Mouse (Mus musculus) common myeloid progenitor, adult 5-6 weeks (primary cell): ENCODE results near the gene Krt34. TPM values are rescaled to one million over a fixed set of nuclear protein-coding genes. Genes with fewer than 3 reads are reported as not detected.

Experiments
- ATAC-seq: replicated peaks from 2 replicates; pipeline ENCODE4 v1.8.0; 2016; ENCODE audit warnings: low read depth, mild to moderate bottlenecking, moderate TSS enrichment, inconsistent platforms; ENCODE audit not compliant: poor library complexity, severe bottlenecking
- total RNA-seq: library from RNA; stranded (forward); fragments of 200-1000, 187-1606 nt; gene quantifications from 2 replicates; pipeline ENCODE4 v1.2.3, GENCODE M21; 2017

The Krt34 gene
- not detected in 2 replicates for total RNA-seq

- ATAC-seq = no peak
These were observed at the start of gene Krt34 for GRCm38 (mm10) chr11:100041454-100041853. Gene Krt34 (minus strand): TSS chr11:100041554.

GRCm38 (mm10) chr11:100088378-100089025 lies 47.1 kb upstream of the Krt34 start:
- ATAC-seq = no peak

GRCm38 (mm10) chr11:100087861-100088260 lies 46.5 kb upstream of the Krt34 start, which contains the start of gene Krt32:
Gene Krt32 (minus strand): TSS chr11:100088226.
- ATAC-seq = no peak

- no peak for ATAC-seq
These were observed 32.5 kb upstream of the Krt34 start for GRCm38 (mm10) chr11:100073873-100074272.

GRCm38 (mm10) chr11:100067293-100068036 lies 26.1 kb upstream of the Krt34 start:
- no peak for ATAC-seq

- ATAC-seq = no peak
These were observed 25.1 kb upstream of the Krt34 start for GRCm38 (mm10) chr11:100066236-100067010.

- no peak for ATAC-seq
These were observed 17.5 kb upstream of the Krt34 start for GRCm38 (mm10) chr11:100058875-100059274.

- ATAC-seq = no peak
These were observed 14.6 kb upstream of the Krt34 start for GRCm38 (mm10) chr11:100055686-100056655.

GRCm38 (mm10) chr11:100050451-100050850 lies 9.1 kb upstream of the Krt34 start, which contains the start of gene Krt31:
Gene Krt31 (minus strand): TSS chr11:100050551.
- no peak for ATAC-seq

- ATAC-seq = no peak
These were observed 5.8 kb upstream of the Krt34 start for GRCm38 (mm10) chr11:100047193-100047592.

GRCm38 (mm10) chr11:100046303-100046866 lies 5.0 kb upstream of the Krt34 start:
- no peak for ATAC-seq

- no peak for ATAC-seq
These were observed 11.6 kb downstream of the Krt34 start, which contains the start of gene Krt33b for GRCm38 (mm10) chr11:100029768-100030167. Gene Krt33b (minus strand): TSS chr11:100029868.

- no peak for ATAC-seq
These were observed 19.9 kb downstream of the Krt34 start for GRCm38 (mm10) chr11:100021438-100021837.

- ATAC-seq = no peak
These were observed 21.9 kb downstream of the Krt34 start for GRCm38 (mm10) chr11:100019466-100019865.

- ATAC-seq = no peak
These were observed 25.2 kb downstream of the Krt34 start, which contains the start of gene Krt33a for GRCm38 (mm10) chr11:100016112-100016511. Gene Krt33a (minus strand): TSS chr11:100016212.

GRCm38 (mm10) chr11:100013691-100014171 lies 27.6 kb downstream of the Krt34 start:
- ATAC-seq = no peak

GRCm38 (mm10) chr11:100010682-100011081 lies 30.7 kb downstream of the Krt34 start:
- no peak for ATAC-seq

- no peak for ATAC-seq
These were observed 33.0 kb downstream of the Krt34 start for GRCm38 (mm10) chr11:100008336-100008735.

GRCm38 (mm10) chr11:100006624-100007023 lies 34.7 kb downstream of the Krt34 start:
- ATAC-seq = no peak
